Mouse (Mus musculus) cerebellum, adult 9-10 months (tissue): Measurements from ENCODE around the gene Stk17b.
"Not testable (repeated sequence)": the region's sequence is repeated elsewhere in the genome, so short reads cannot be mapped to it uniquely, and the experiment has no call there.

Experiments
- DNase-seq: peaks from one replicate; pipeline ENCODE4 v3.0.0; 2022

The Stk17b gene

GRCm38 (mm10) chr1:53781311-53781710 is 3.7 kb downstream of the Stk17b start:
- DNase-seq, result no peak

- DNase-seq, result no peak
Measured at GRCm38 (mm10) chr1:53776176-53776905, 8.7 kb downstream of the Stk17b start.

- DNase-seq, result no peak
Measured at GRCm38 (mm10) chr1:53775545-53775944, 9.5 kb downstream of the Stk17b start.

- DNase-seq, result no peak
Measured at GRCm38 (mm10) chr1:53775036-53775435, 10.0 kb downstream of the Stk17b start.

GRCm38 (mm10) chr1:53774571-53774970 is 10.5 kb downstream of the Stk17b start:
- no peak for DNase-seq

GRCm38 (mm10) chr1:53773994-53774393 is 11.0 kb downstream of the Stk17b start:
- no peak for DNase-seq

GRCm38 (mm10) chr1:53772967-53773366 is 12.1 kb downstream of the Stk17b start:
- DNase-seq, result no peak

- no peak for DNase-seq
Measured at GRCm38 (mm10) chr1:53771476-53771875, 13.5 kb downstream of the Stk17b start.

- DNase-seq, result no peak
Measured at GRCm38 (mm10) chr1:53766112-53766511, 18.9 kb downstream of the Stk17b start.

- DNase-seq, result no peak
Measured at GRCm38 (mm10) chr1:53757316-53757715, 27.7 kb downstream of the Stk17b start.

- DNase-seq, result not testable (repeated sequence)
Measured at GRCm38 (mm10) chr1:53753501-53753900, 31.5 kb downstream of the Stk17b start.

- DNase-seq, result no peak
Measured at GRCm38 (mm10) chr1:53751144-53751543, 33.9 kb downstream of the Stk17b start.

GRCm38 (mm10) chr1:53750697-53751096 is 34.3 kb downstream of the Stk17b start:
- DNase-seq, result not testable (repeated sequence)

GRCm38 (mm10) chr1:53749881-53750385 is 35.1 kb downstream of the Stk17b start:
- DNase-seq, result not testable (repeated sequence)

GRCm38 (mm10) chr1:53748571-53748970 is 36.5 kb downstream of the Stk17b start:
- DNase-seq, result no peak

- no peak for DNase-seq
Measured at GRCm38 (mm10) chr1:53746001-53746400, 39.0 kb downstream of the Stk17b start.

GRCm38 (mm10) chr1:53741742-53742458 is 43.1 kb downstream of the Stk17b start:
- DNase-seq, result no peak

GRCm38 (mm10) chr1:53740777-53741336 is 44.2 kb downstream of the Stk17b start:
- DNase-seq, result peak; percentile 1

- DNase-seq, result not testable (repeated sequence)
Measured at GRCm38 (mm10) chr1:53740077-53740776, 44.8 kb downstream of the Stk17b start.

- no peak for DNase-seq
Measured at GRCm38 (mm10) chr1:53736583-53736982, 48.4 kb downstream of the Stk17b start.

- no peak for DNase-seq
Measured at GRCm38 (mm10) chr1:53728489-53729225, 56.4 kb downstream of the Stk17b start.

- DNase-seq, result no peak
Measured at GRCm38 (mm10) chr1:53726883-53727282, 58.1 kb downstream of the Stk17b start.
